26 mouse cellular contexts compared by ENCODE assay signal in genomic region chr5:141160391-141160790, GRCm38 (mm10).
DNase-seq lines count a peak whose midpoint lies in the region; ATAC-seq lines count a peak whose summit lies in the region.
"Had no signal": no experiment of that assay in that cellular context is flagged by ENCODE, and none has a peak within 500 bp of the region (broad histone marks: within the 10 kb centered on the region; RNA-seq: fewer than 3 reads in every experiment).

No protein-coding gene starts in this region.

- no peak overlapping the region for H3K9ac ChIP-seq in forebrain, embryonic 15.5 days (replicated peaks)
- H3K9ac ChIP-seq in forebrain, embryonic 11.5 days (ENCODE audit: low read length) = no peak overlapping the region
- H3K9ac ChIP-seq: embryonic facial prominence, embryonic 12.5 days; embryonic facial prominence, embryonic 15.5 days; heart, embryonic 13.5 days; hindbrain, embryonic 12.5 days; hindbrain, embryonic 15.5 days had no signal

- ATAC-seq in forebrain, embryonic 15.5 days (replicated peaks) = no peak
- no peak for ATAC-seq in forebrain, embryonic 11.5 days (replicated peaks; ENCODE audit: low FRiP score)
- ATAC-seq in hematopoietic stem cell, adult 5-6 weeks (replicated peaks in 1 of 2; ENCODE audit: insufficient read depth in 1 of 2, low FRiP score in 2 of 2, low TSS enrichment in 1 of 2, low read depth in 1 of 2, poor library complexity in 2 of 2, severe bottlenecking in 2 of 2) = 0 out of 4 replicates have a peak, but pooled peaks have one; percentile 7 to 21
- ATAC-seq: intestine, postnatal 0 days; Patski had no signal

- H3K4me1 ChIP-seq in forebrain, embryonic 15.5 days = peaks cover 14% of the 10 kb centered on the region
- no peaks in the 10 kb centered on the region for H3K4me1 ChIP-seq in forebrain, embryonic 11.5 days (replicated peaks; ENCODE audit: control insufficient read depth, insufficient read depth, low read length)
- peaks cover 17% of the 10 kb centered on the region; the same call in 1 of the 2 replicates for H3K4me1 ChIP-seq in heart, embryonic 10.5 days
- H3K4me1 ChIP-seq: embryonic facial prominence, embryonic 12.5 days; embryonic facial prominence, embryonic 15.5 days; heart, embryonic 13.5 days; hindbrain, embryonic 12.5 days; hindbrain, embryonic 15.5 days had no signal

- DNase-seq in forebrain, embryonic 11.5 days (ENCODE audit: low spot score) = no peak
- DNase-seq in heart, embryonic 10.5 days (ENCODE audit: low spot score) = peak; percentile 60
- no peak for DNase-seq in heart, adult 9 months (ENCODE audit: low spot score in 2 of 2)
- DNase-seq in cerebellum, postnatal 4 days (ENCODE audit: low spot score in 2 of 2) = no peak
- DNase-seq: adrenal gland, postnatal 10 days; adrenal gland, postnatal 36 days; cerebellum, adult 11-12 months; cerebellum, adult 8-10 months; cerebellum, postnatal 36 days; gastrocnemius, adult 2 months; gastrocnemius, postnatal 14 days; heart, adult 11 months; heart, postnatal 14 days; heart, postnatal 4 days; kidney, adult 2 months had no signal

- H3K9me3 ChIP-seq in forebrain, embryonic 15.5 days = no peaks in the 10 kb centered on the region
- no peaks in the 10 kb centered on the region for H3K9me3 ChIP-seq in forebrain, embryonic 11.5 days (ENCODE audit: control insufficient read depth, low read length)
- no peaks in the 10 kb centered on the region for H3K9me3 ChIP-seq in heart, embryonic 10.5 days
- H3K9me3 ChIP-seq: embryonic facial prominence, embryonic 12.5 days; embryonic facial prominence, embryonic 15.5 days; heart, embryonic 13.5 days; hindbrain, embryonic 12.5 days; hindbrain, embryonic 15.5 days had no signal

- WGBS in forebrain, embryonic 15.5 days = 32% methylated on average over 8 of the region's 8 CpGs
- 69% methylated on average over 8 of the region's 8 CpGs for WGBS in forebrain, embryonic 11.5 days
- WGBS in heart, embryonic 10.5 days = 77% methylated on average over 8 of the region's 8 CpGs

- 0 out of 2 replicates have a peak overlapping the region, but pooled peaks have one; percentile 7 for H3K4me2 ChIP-seq in forebrain, embryonic 15.5 days (replicated peaks)
- H3K4me2 ChIP-seq in forebrain, embryonic 11.5 days (ENCODE audit: low read depth, low read length, severe bottlenecking) = no peak overlapping the region
- H3K4me2 ChIP-seq: embryonic facial prominence, embryonic 12.5 days; embryonic facial prominence, embryonic 15.5 days; heart, embryonic 13.5 days; hindbrain, embryonic 12.5 days; hindbrain, embryonic 15.5 days had no signal

- H3K36me3 ChIP-seq in forebrain, embryonic 15.5 days = no peaks in the 10 kb centered on the region
- no peaks in the 10 kb centered on the region for H3K36me3 ChIP-seq in forebrain, embryonic 11.5 days (ENCODE audit: control insufficient read depth, insufficient read depth, low read length)
- no peaks in the 10 kb centered on the region for H3K36me3 ChIP-seq in heart, embryonic 10.5 days
- H3K36me3 ChIP-seq: embryonic facial prominence, embryonic 12.5 days; embryonic facial prominence, embryonic 15.5 days; G1E; heart, embryonic 13.5 days; hindbrain, embryonic 12.5 days; hindbrain, embryonic 15.5 days had no signal

- H3K27ac ChIP-seq in forebrain, embryonic 15.5 days (replicated peaks) = peak overlapping the region; percentile 59
- H3K27ac ChIP-seq in forebrain, embryonic 11.5 days (ENCODE audit: low read depth, low read length) = no peak overlapping the region
- H3K27ac ChIP-seq in heart, embryonic 10.5 days = no peak overlapping the region
- H3K27ac ChIP-seq: embryonic facial prominence, embryonic 12.5 days; embryonic facial prominence, embryonic 15.5 days; gastrocnemius, adult 2 months; heart, embryonic 13.5 days; hindbrain, embryonic 12.5 days; hindbrain, embryonic 15.5 days had no signal

- no peak overlapping the region for H3K4me3 ChIP-seq in forebrain, embryonic 15.5 days
- no peak overlapping the region for H3K4me3 ChIP-seq in forebrain, embryonic 11.5 days (ENCODE audit: low read depth, low read length)
- H3K4me3 ChIP-seq in heart, embryonic 10.5 days = no peak overlapping the region
- H3K4me3 ChIP-seq: embryonic facial prominence, embryonic 12.5 days; embryonic facial prominence, embryonic 15.5 days; gastrocnemius, adult 2 months; heart, embryonic 13.5 days; hindbrain, embryonic 12.5 days; hindbrain, embryonic 15.5 days had no signal

- H3K27me3 ChIP-seq in forebrain, embryonic 15.5 days = no peaks in the 10 kb centered on the region
- H3K27me3 ChIP-seq in forebrain, embryonic 11.5 days (ENCODE audit: control insufficient read depth, insufficient read depth, low read length) = no peaks in the 10 kb centered on the region
- no peaks in the 10 kb centered on the region for H3K27me3 ChIP-seq in heart, embryonic 10.5 days (ENCODE audit: insufficient read depth, poor library complexity, severe bottlenecking)
- H3K27me3 ChIP-seq: CH12.LX; embryonic facial prominence, embryonic 12.5 days; embryonic facial prominence, embryonic 15.5 days; hindbrain, embryonic 12.5 days; hindbrain, embryonic 15.5 days; Patski had no signal

Comparison
In these comparisons a context has a peak if more than half of its experiments do, and no peak if none do; other contexts are left out.
1. ATAC-seq: peak in hematopoietic stem cell, adult 5-6 weeks (2 of 2); none in forebrain, embryonic 15.5 days (single experiment) and forebrain, embryonic 11.5 days (single experiment).